In genomic region chr11:5516151-5516550, GRCm38 (mm10) we compare ENCODE assay signal across 22 mouse cellular contexts. TPM values are rescaled to one million over a fixed set of nuclear protein-coding genes. Genes with fewer than 3 reads are reported as not detected.
"Had no signal": no experiment of that assay in that cellular context is flagged by ENCODE, and none has a peak within 500 bp of the region (broad histone marks: within the 10 kb centered on the region; RNA-seq: fewer than 3 reads in every experiment).

No protein-coding gene starts in this region.

- H3K27ac ChIP-seq: midbrain, embryonic 10.5 days; midbrain, embryonic 13.5 days; midbrain, embryonic 15.5 days; neural tube, embryonic 13.5 days; neural tube, embryonic 15.5 days had no signal

- H3K9ac ChIP-seq: lung, embryonic 14.5 days; midbrain, embryonic 13.5 days; midbrain, embryonic 15.5 days; neural tube, embryonic 13.5 days; neural tube, embryonic 15.5 days had no signal

- H3K27me3 ChIP-seq: midbrain, embryonic 13.5 days; midbrain, embryonic 15.5 days; neural tube, embryonic 13.5 days; neural tube, embryonic 15.5 days had no signal

- H3K36me3 ChIP-seq: midbrain, embryonic 10.5 days; midbrain, embryonic 13.5 days; midbrain, embryonic 15.5 days; neural tube, embryonic 13.5 days; neural tube, embryonic 15.5 days had no signal

- H3K4me1 ChIP-seq: midbrain, embryonic 13.5 days; midbrain, embryonic 15.5 days had no signal

- H3K9me3 ChIP-seq: midbrain, embryonic 10.5 days; midbrain, embryonic 13.5 days; midbrain, embryonic 15.5 days; neural tube, embryonic 13.5 days; neural tube, embryonic 15.5 days had no signal

- H3K4me3 ChIP-seq: midbrain, embryonic 10.5 days; midbrain, embryonic 13.5 days; midbrain, embryonic 15.5 days; myocyte; neural tube, embryonic 13.5 days; neural tube, embryonic 15.5 days had no signal

- H3K4me2 ChIP-seq: lung, embryonic 14.5 days; midbrain, embryonic 13.5 days; midbrain, embryonic 15.5 days; neural tube, embryonic 13.5 days; neural tube, embryonic 15.5 days had no signal

- DNase-seq: lung, adult 18-20 months; lung, embryonic 14.5 days; lung, postnatal 10 days; lung, postnatal 4 days; retina, postnatal 1 day; right cerebral cortex, adult 18-20 months; right cerebral cortex, postnatal 25 days; right cerebral cortex, postnatal 4 days; spleen, adult 18-20 months; thymus, adult 18-20 months; thymus, postnatal 14 days; thymus, postnatal 36 days had no signal

- ATAC-seq: midbrain, embryonic 13.5 days; midbrain, embryonic 15.5 days had no signal

RNA-seq across cellular contexts. Expression of gene Ankrd36, which starts 53.3 kb away (rescaled TPM):
- total RNA-seq: megakaryocyte, adult 5-6 weeks had no signal
- polyA plus RNA-seq: lung, embryonic 14.5 days; midbrain, embryonic 13.5 days; myocyte; neural tube, embryonic 11.5 days; neural tube, embryonic 13.5 days; neural tube, embryonic 15.5 days; small intestine, adult 2 months; stomach, embryonic 14.5 days had no signal
